Mouse (Mus musculus) natural killer cell, adult 2 months (primary cell): ENCODE measurements around the gene Tmem80.

Experiments used
- DNase-seq, 2 experiments: peaks; one replicate each; pipeline ENCODE4 v3.0.0; 2022; ENCODE audit warnings: low spot score in 2 of 2

The Tmem80 gene

DNA sequence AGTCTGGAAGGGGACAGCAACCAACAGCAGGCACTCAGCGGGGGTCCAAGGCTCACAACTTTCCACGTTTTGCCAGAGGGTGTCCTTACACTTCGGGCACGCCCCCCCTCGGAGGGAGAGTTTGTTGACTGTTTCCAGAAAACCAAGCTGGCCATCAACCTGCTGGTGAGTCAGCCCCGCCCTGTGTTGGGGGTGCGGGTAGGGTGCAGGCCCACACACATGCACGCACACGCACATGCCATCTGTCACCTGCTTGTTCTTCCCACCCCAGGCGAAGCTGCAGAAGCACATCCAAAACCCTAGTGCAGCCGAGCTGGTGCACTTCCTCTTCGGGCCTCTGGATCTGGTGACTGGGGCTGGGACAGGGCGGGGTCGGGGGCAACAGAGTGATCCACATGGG is 29.4 kb downstream of the Tmem80 start:
- DNase-seq = no peak

- peak in 1 of 2 experiments; percentile 28 for DNase-seq
Observed at GRCm38 (mm10) chr7:141361510-141361909, 34.0 kb downstream of the Tmem80 start.

DNA sequence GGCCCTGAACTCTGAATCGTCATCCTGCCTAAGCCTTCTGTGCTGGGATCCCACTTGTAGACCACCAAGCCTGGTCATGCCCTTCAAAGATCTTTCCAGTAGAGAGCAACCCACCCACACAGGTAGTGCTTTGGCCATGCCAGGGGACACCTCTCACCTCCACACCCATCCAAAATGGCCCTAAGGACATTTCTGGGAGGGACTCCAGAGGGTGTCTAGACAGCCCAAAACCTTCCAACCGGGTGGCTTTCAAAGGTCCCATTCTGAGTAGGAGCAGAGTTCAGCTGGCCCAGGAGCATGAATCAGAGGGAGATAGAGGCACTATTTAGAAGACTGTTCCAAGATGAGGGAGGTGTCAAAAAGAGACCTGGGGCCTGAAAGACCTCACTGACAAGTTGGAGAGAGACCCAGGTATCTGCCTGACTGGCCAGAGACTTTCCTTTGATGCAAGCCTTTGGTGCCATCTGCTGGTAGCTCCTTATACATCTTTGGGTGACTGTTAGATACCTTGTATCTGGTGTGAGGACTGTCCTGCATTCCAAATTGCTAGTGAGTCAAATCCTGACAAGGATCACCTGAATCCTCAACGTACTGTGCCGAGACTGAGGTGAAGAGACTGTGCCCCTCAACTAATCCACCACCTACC is 35.7 kb downstream of the Tmem80 start:
- peak; percentile 60 to 75 for DNase-seq

GRCm38 (mm10) chr7:141363752-141364125 is 36.2 kb downstream of the Tmem80 start:
- no peak for DNase-seq

GRCm38 (mm10) chr7:141364349-141365048 is 37.0 kb downstream of the Tmem80 start:
- no peak for DNase-seq

GRCm38 (mm10) chr7:141365049-141365445 is 37.5 kb downstream of the Tmem80 start:
- no peak for DNase-seq

- no peak for DNase-seq
Observed at GRCm38 (mm10) chr7:141367358-141367757, 39.8 kb downstream of the Tmem80 start.

GRCm38 (mm10) chr7:141369918-141370317 is 42.4 kb downstream of the Tmem80 start:
- no peak for DNase-seq

GRCm38 (mm10) chr7:141371942-141372595 is 44.5 kb downstream of the Tmem80 start:
- no peak for DNase-seq

DNA sequence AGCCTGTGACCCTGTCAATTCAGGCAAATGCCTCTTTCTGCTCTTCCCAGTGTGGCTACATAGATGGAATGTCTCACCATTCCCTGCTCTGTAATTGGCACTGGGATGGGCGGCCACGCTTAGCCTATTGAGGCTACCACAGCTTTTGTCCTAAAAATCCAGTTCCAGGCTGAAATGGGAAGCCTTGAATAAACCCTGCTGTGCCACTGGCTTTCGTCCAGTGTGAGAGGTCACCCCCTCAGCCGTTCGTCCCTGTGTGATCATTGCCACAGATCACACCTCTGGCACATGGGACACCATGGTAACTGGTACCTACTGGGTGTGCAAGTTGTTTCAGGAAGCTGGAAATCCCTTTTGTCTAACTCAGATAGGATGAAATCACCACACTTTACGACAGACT is 46.1 kb downstream of the Tmem80 start:
- DNase-seq = no peak

DNA sequence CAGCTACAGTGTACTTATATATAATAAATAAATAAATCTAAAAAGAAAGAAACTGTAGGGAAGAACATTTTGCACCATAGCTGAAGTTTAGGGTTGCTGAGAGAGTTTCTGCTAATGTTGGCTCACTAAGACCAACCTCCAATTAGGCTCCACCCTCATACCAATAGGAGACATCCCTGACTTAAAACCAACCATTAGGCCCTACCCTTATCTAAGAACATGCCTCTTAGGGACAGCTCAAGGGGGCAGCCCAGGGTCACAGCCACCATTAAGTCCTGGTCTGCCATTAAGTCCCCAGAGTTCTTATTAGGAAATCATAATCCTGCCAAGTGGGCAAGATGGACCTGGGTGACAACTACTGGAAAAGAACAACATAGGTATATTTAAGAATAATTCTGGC is 46.9 kb downstream of the Tmem80 start:
- DNase-seq = no peak

DNA sequence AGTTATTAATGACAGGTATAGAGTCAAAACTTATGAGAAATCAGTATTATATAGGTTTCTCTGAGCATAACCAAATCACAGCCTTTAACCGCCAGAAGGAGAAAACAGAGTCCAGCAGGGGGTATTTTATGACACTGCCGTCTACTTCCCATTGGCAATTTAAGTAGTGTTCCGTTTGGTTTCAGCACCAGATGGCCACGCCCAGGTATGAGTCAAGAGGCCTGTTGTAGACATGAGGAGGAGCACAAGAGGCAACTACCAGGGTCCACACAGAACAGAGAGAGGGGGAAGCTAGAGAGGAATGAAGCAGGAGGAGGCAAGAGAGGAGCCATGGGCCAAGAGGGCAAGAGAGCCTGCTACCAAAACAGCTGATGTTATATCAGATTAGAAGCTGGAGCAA is 52.0 kb downstream of the Tmem80 start:
- no peak for DNase-seq

- DNase-seq = no peak
Observed at GRCm38 (mm10) chr7:141381068-141381835, 53.7 kb downstream of the Tmem80 start.
